Mouse (Mus musculus) small intestine, adult 2 months (tissue): ENCODE measurements around the gene Ska3. TPM values are rescaled to one million over a fixed set of nuclear protein-coding genes. Genes with fewer than 3 reads are reported as not detected.
"Not testable (repeated sequence)": the region's sequence is repeated elsewhere in the genome, so short reads cannot be mapped to it uniquely, and the experiment has no call there.

ENCODE experiments used
- H3K27ac ChIP-seq: fragments of 200-500 bp; 2 replicates; pipeline ENCODE4 v1.5.1; 2012; ENCODE audit warnings: low read depth, low read length, control low read depth, inconsistent platforms; ENCODE audit not compliant: insufficient read depth
- H3K27me3 ChIP-seq: fragments of 200-500 bp; 2 replicates; pipeline ENCODE4 v1.6.1; 2012; ENCODE audit warnings: mild to moderate bottlenecking, moderate library complexity, low read length, inconsistent platforms; ENCODE audit not compliant: control insufficient read depth, insufficient read depth
- H3K36me3 ChIP-seq: fragments of 200-500 bp; 2 replicates; pipeline ENCODE4 v1.6.1; 2012; ENCODE audit warnings: mild to moderate bottlenecking, low read length, control low read depth, inconsistent platforms; ENCODE audit not compliant: control insufficient read depth, insufficient read depth
- H3K4me1 ChIP-seq: fragments of 200-500 bp; 2 replicates; pipeline ENCODE4 v1.6.1; 2012; ENCODE audit warnings: low read length, inconsistent platforms, mixed read lengths; ENCODE audit not compliant: control insufficient read depth, insufficient read depth, insufficient read length
- H3K4me3 ChIP-seq: fragments of 200-500 bp; 2 replicates; pipeline ENCODE4 v1.5.1; 2012; ENCODE audit warnings: low read depth, mild to moderate bottlenecking, control low read depth, inconsistent platforms, low read length, moderate library complexity
- CTCF ChIP-seq: fragments of 200-500 bp; IDR thresholded peaks from 2 replicates; pipeline ENCODE4 v1.5.1; 2012; ENCODE audit warnings: low read depth, mild to moderate bottlenecking, control low read depth, inconsistent platforms, low read length, moderate library complexity, mixed read lengths; ENCODE audit not compliant: insufficient replicate concordance, insufficient read length; ENCODE audit errors: extremely low read depth
- POLR2A ChIP-seq: fragments of 200-500 bp; IDR thresholded peaks from 2 replicates; pipeline ENCODE4 v1.6.1; 2012; ENCODE audit warnings: low read depth, mild to moderate bottlenecking, control low read depth, inconsistent platforms, low read length, moderate library complexity
- WGBS: fragments of 180-500 bp; shearing (Covaris S2); methylation state at CpG from one replicate; pipeline ENCODE4 v1.1.7; 2018; 5-methylcytosine and 5-hydroxymethylcytosine counted together
- polyA plus RNA-seq: library from polyadenylated mRNA; depleted of rRNA; stranded (reverse); fragments of >200 nt; gene quantifications from 2 replicates; pipeline ENCODE4 v1.2.3, GENCODE M21; 2012

The Ska3 gene
- polyA plus RNA-seq, 1 experiment, result 0.55 TPM

- WGBS, result 91% methylated on average over 2 of the region's 2 CpGs
- Histone ChIP-seq H3K27ac (no peak overlapping the region), H3K4me3 (no peak overlapping the region), H3K36me3 (peaks cover 12% of the 10 kb centered on the region), H3K27me3 (no peaks in the 10 kb centered on the region), H3K4me1 (no peaks in the 10 kb centered on the region)
- TF ChIP-seq POLR2A (no peak), CTCF (no peak)
Measured at GRCm38 (mm10) chr14:57852961-57853360, 27.0 kb upstream of the Ska3 start.

- Histone ChIP-seq H3K27ac (no peak overlapping the region), H3K27me3 (no peaks in the 10 kb centered on the region), H3K4me3 (no peak overlapping the region), H3K4me1 (no peaks in the 10 kb centered on the region), H3K36me3 (peaks cover 15% of the 10 kb centered on the region)
- TF ChIP-seq POLR2A (no peak), CTCF (no peak)
- 72% methylated on average over 3 of the region's 3 CpGs for WGBS
Measured at GRCm38 (mm10) chr14:57850330-57850729, 24.3 kb upstream of the Ska3 start.

- WGBS, result over 99% methylated on average over 2 of the region's 2 CpGs
- H3K4me1 ChIP-seq, result no peaks in the 10 kb centered on the region
- no peak for TF ChIP-seq POLR2A
- no peak for TF ChIP-seq CTCF
- H3K27ac ChIP-seq, result no peak overlapping the region
- peaks cover 22% of the 10 kb centered on the region for H3K36me3 ChIP-seq
- H3K4me3 ChIP-seq, result no peak overlapping the region
- no peaks in the 10 kb centered on the region for H3K27me3 ChIP-seq
Measured at GRCm38 (mm10) chr14:57848646-57849045, 22.7 kb upstream of the Ska3 start.

GRCm38 (mm10) chr14:57848061-57848460 is 22.1 kb upstream of the Ska3 start:
- 81% methylated on average over 5 of the region's 5 CpGs for WGBS
- not testable (repeated sequence) for H3K4me1 ChIP-seq, H3K4me3 ChIP-seq, H3K27ac ChIP-seq, H3K27me3 ChIP-seq
- peaks cover 22% of the 10 kb centered on the region for H3K36me3 ChIP-seq

- Histone ChIP-seq H3K27ac (no peak overlapping the region), H3K27me3 (no peaks in the 10 kb centered on the region), H3K4me3 (no peak overlapping the region), H3K4me1 (no peaks in the 10 kb centered on the region), H3K36me3 (peaks cover 37% of the 10 kb centered on the region)
- 84% methylated on average over 3 of the region's 3 CpGs for WGBS
- TF ChIP-seq CTCF, result no peak
- no peak for TF ChIP-seq POLR2A
Measured at GRCm38 (mm10) chr14:57844535-57844934, 18.6 kb upstream of the Ska3 start.

- Histone ChIP-seq H3K36me3 (peaks cover 38% of the 10 kb centered on the region), H3K27me3 (no peaks in the 10 kb centered on the region), H3K4me1 (no peaks in the 10 kb centered on the region), H3K4me3 (no peak overlapping the region), H3K27ac (no peak overlapping the region)
- TF ChIP-seq CTCF (no peak), POLR2A (no peak)
- WGBS, result 88% methylated on average over 10 of the region's 10 CpGs
Measured at GRCm38 (mm10) chr14:57835157-57835556, 9.2 kb upstream of the Ska3 start.

- WGBS, result 82% methylated on average over 2 of the region's 2 CpGs
- no peak for TF ChIP-seq CTCF
- TF ChIP-seq POLR2A, result no peak
- H3K27ac ChIP-seq, result peak overlapping the region; percentile 32; the same call in 1 of the 2 replicates
- no peak overlapping the region for H3K4me3 ChIP-seq
- no peaks in the 10 kb centered on the region for H3K27me3 ChIP-seq
- H3K4me1 ChIP-seq, result no peaks in the 10 kb centered on the region
- peaks cover 27% of the 10 kb centered on the region for H3K36me3 ChIP-seq
Measured at GRCm38 (mm10) chr14:57833526-57833925, 7.5 kb upstream of the Ska3 start.

- H3K27ac ChIP-seq, result no peak overlapping the region
- H3K4me3 ChIP-seq, result no peak overlapping the region
- H3K36me3 ChIP-seq, result no peaks in the 10 kb centered on the region
- peaks cover 2% of the 10 kb centered on the region; the same call in 1 of the 2 replicates for H3K4me1 ChIP-seq
- no peaks in the 10 kb centered on the region for H3K27me3 ChIP-seq
- WGBS, result 25% methylated on average over 1 of the region's 1 CpGs
- TF ChIP-seq POLR2A, result no peak
- TF ChIP-seq CTCF, result no peak
Measured at GRCm38 (mm10) chr14:57827284-57827683, 1.3 kb upstream of the Ska3 start.
